8 mouse cellular contexts compared by ENCODE assay signal in the genomic region with DNA sequence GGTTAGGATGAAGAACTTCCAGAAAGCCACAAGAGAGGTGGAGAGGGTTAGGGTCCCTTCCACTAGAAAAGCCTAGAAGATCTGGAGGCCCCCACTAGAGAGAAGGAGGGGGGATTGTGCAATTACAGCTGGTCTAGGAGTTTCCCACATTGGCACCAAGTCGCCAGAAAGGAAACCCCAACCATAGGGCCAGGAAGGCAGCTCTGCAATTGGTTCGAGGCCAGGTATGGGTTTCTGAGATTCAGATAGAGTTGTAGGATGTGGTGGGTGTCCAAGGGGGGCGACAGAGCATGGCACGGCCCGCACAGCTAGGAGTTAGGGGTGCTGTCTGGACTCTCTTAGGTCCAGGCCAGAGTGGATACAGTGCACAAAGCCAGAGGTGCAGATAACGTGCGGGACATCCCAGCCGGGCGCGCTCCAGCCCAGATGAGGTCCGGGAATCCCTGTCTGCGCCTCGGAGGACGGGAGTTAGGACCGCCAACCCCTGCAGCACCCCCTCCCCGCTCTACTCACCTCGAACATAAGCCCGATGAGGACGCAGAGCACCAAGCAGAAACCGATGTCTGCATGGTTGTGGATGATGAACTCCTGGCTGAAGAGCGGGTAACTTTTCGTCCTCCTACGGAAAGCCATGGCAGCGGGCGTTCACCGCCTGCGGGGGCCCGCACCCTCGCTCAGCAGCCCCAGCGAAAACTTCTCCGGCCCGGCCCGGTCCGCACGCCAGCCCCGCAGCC. TPM values are rescaled to one million over a fixed set of nuclear protein-coding genes. Genes with fewer than 3 reads are reported as not detected.
DNase-seq lines count a peak whose midpoint lies in the region; ATAC-seq and TF ChIP-seq lines count a peak whose summit lies in the region.

No protein-coding gene starts in this region.

- peak; percentile 41 to 63 for DNase-seq in heart, adult 18-20 months
- DNase-seq in heart, postnatal 14 days: no peak
- DNase-seq in lung, postnatal 10 days: peak; percentile 54
- DNase-seq in MN1 (ENCODE audit: low spot score): no peak
- no peak for DNase-seq in frontal cortex, postnatal 25 days (ENCODE audit: low spot score in 2 of 2)

- H3K27ac ChIP-seq in embryonic facial prominence, embryonic 13.5 days: peak overlapping the region; percentile 91
- H3K27ac ChIP-seq in hindbrain, embryonic 13.5 days: no peak overlapping the region

- no peaks in the 10 kb centered on the region for H3K9me3 ChIP-seq in E14TG2a.4 (ENCODE audit: low read length)
- no peaks in the 10 kb centered on the region for H3K9me3 ChIP-seq in embryonic facial prominence, embryonic 13.5 days
- H3K9me3 ChIP-seq in hindbrain, embryonic 13.5 days: no peaks in the 10 kb centered on the region

- peaks cover 15% of the 10 kb centered on the region for H3K27me3 ChIP-seq in E14TG2a.4 (ENCODE audit: insufficient read depth, low read length)
- no peaks in the 10 kb centered on the region for H3K27me3 ChIP-seq in embryonic facial prominence, embryonic 13.5 days
- no peaks in the 10 kb centered on the region for H3K27me3 ChIP-seq in hindbrain, embryonic 13.5 days

- H3K4me3 ChIP-seq in E14TG2a.4 (replicated peaks; ENCODE audit: low read length): peak overlapping the region; percentile 87
- peak overlapping the region; percentile 74 for H3K4me3 ChIP-seq in embryonic facial prominence, embryonic 13.5 days
- peak overlapping the region; percentile 60 for H3K4me3 ChIP-seq in hindbrain, embryonic 13.5 days

- peaks cover 49% of the 10 kb centered on the region for H3K4me1 ChIP-seq in E14TG2a.4 (replicated peaks; ENCODE audit: low read depth, low read length)
- peaks cover 49% of the 10 kb centered on the region for H3K4me1 ChIP-seq in embryonic facial prominence, embryonic 13.5 days
- H3K4me1 ChIP-seq in hindbrain, embryonic 13.5 days (replicated peaks): peaks cover 48% of the 10 kb centered on the region

- TF ChIP-seq CTCF in E14TG2a.4 (conservative IDR thresholded peaks at IDR 0.05; ENCODE audit: low read length): no peak

- H3K9ac ChIP-seq in embryonic facial prominence, embryonic 13.5 days: peak overlapping the region; percentile 85
- peak overlapping the region; percentile 80 for H3K9ac ChIP-seq in hindbrain, embryonic 13.5 days

- intact Hi-C loops in heart, postnatal 14 days (cut with DNase I): loop anchor here (2.0 to 5.0 kb wide), 5 partner anchors 22 to 261 kb away; no protein-coding TSS in a partner anchor

- ATAC-seq in embryonic facial prominence, embryonic 13.5 days (ENCODE audit: insufficient number of reproducible peaks, insufficient read depth, low FRiP score, low TSS enrichment, low read depth): peak; percentile 41
- peak; percentile 67 for ATAC-seq in hindbrain, embryonic 13.5 days (ENCODE audit: low FRiP score)

- H3K36me3 ChIP-seq in E14TG2a.4 (ENCODE audit: insufficient read depth, low read length): no peaks in the 10 kb centered on the region
- H3K36me3 ChIP-seq in embryonic facial prominence, embryonic 13.5 days: no peaks in the 10 kb centered on the region
- H3K36me3 ChIP-seq in hindbrain, embryonic 13.5 days: no peaks in the 10 kb centered on the region

- peak overlapping the region; percentile 78 for H3K4me2 ChIP-seq in embryonic facial prominence, embryonic 13.5 days
- peak overlapping the region; percentile 69 for H3K4me2 ChIP-seq in hindbrain, embryonic 13.5 days

- under 1% methylated on average over 34 of the region's 36 CpGs for WGBS in embryonic facial prominence, embryonic 13.5 days
- WGBS in hindbrain, embryonic 13.5 days: under 1% methylated on average over 36 of the region's 36 CpGs

RNA-seq across cellular contexts. Expression of a gene that starts 0.4 kb away (rescaled TPM):
- 1 to 10 TPM; 3.9 to 5.2 TPM for total RNA-seq in heart, adult 18-20 months (2021)
- total RNA-seq in heart, postnatal 14 days (2021): 1 to 10 TPM; 8.7 to 9.2 TPM
- 9.1 and 11.2 TPM in 2 replicates for polyA plus RNA-seq in embryonic facial prominence, embryonic 13.5 days (2015; fragmentation: Nextera tagmentation; extraction: Ambion mirVana)
- 2.4 and 3.0 TPM in 2 replicates for polyA plus RNA-seq in hindbrain, embryonic 13.5 days (2015; fragmentation: Nextera tagmentation; extraction: Ambion mirVana)

Comparison
In these comparisons a context has a peak if more than half of its experiments do, and no peak if none do; other contexts are left out.
1. DNase-seq: peak in heart, adult 18-20 months (2 of 2) and lung, postnatal 10 days (single experiment); none in heart, postnatal 14 days (0 of 2), MN1 (single experiment) and frontal cortex, postnatal 25 days (0 of 2).
2. Peak in every context shown above with its lines, with median percentiles within 50 percentile points of each other: H3K4me3 ChIP-seq.